Mouse (Mus musculus): ENCODE data around the gene Eif4e. TPM values are rescaled to one million over a fixed set of nuclear protein-coding genes. Genes with fewer than 3 reads are reported as not detected.
"Not testable (repeated sequence)": the region's sequence is repeated elsewhere in the genome, so short reads cannot be mapped to it uniquely, and the experiment has no call there.

The Eif4e gene
- polyA plus RNA-seq, 1 experiment: 136 TPM

DNA sequence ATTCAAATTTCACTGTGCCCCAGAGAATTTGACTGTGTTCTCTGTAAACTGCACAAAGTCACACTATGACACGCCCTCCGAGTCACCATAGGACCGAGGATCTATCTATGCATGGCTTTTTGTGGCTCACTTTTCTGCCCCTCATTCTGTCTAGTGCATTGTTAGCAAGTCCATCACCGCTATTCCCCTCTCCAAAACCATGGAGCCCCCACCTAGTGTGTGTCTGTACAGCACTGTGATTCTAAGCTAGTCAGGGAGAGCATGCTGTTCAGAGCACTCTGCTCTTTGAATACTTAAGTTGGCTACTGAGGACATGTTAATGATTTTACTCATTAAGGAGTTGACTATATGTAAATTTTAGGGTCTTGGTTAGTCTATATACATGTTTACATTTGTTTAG is 18.1 kb downstream of the Eif4e start:
- Histone ChIP-seq H3K79me2 (ENCODE audit: control insufficient read depth, insufficient read depth) (peaks cover 98% of the 10 kb centered on the region), H3K27me3 (ENCODE audit: control insufficient read depth, insufficient read depth, insufficient read length) (no peaks in the 10 kb centered on the region), H3ac (ENCODE audit: control insufficient read depth, insufficient read length) (no peak overlapping the region), H3K36me3 (ENCODE audit: control insufficient read depth, insufficient read depth) (peaks cover under 1% of the 10 kb centered on the region), H3K4me3 (no peak overlapping the region), H3K4me2 (ENCODE audit: low read depth) (peak overlapping the region; percentile 54)
- TF ChIP-seq E2F4 (IDR thresholded peaks at IDR 0.05; ENCODE audit: insufficient read depth) (no peak), MAX (IDR thresholded peaks at IDR 0.05; ENCODE audit: low read depth) (no peak), POLR2A (IDR thresholded peaks at IDR 0.05; ENCODE audit: insufficient read length, low read depth) (no peak), USF1 (IDR thresholded peaks at IDR 0.05; ENCODE audit: low read depth) (no peak), CEBPB (IDR thresholded peaks at IDR 0.05; ENCODE audit: insufficient read depth, poor library complexity, severe bottlenecking) (no peak), REST (IDR thresholded peaks at IDR 0.05; ENCODE audit: insufficient read depth, insufficient read length) (no peak), MYOG (IDR thresholded peaks at IDR 0.05; ENCODE audit: control insufficient read depth in 1 of 3, insufficient read depth in 1 of 3, insufficient read length in 2 of 3, low read depth in 2 of 3) (no peak), TCF12 (IDR thresholded peaks at IDR 0.05; ENCODE audit: insufficient read depth, poor library complexity, severe bottlenecking) (no peak), SRF (IDR thresholded peaks at IDR 0.05; ENCODE audit: control insufficient read depth, insufficient read length, low read depth) (no peak), POLR2AphosphoS2 (IDR thresholded peaks at IDR 0.05; ENCODE audit: insufficient read length, low read depth) (no peak), MYOD1 (IDR thresholded peaks at IDR 0.05; ENCODE audit: control insufficient read depth in 1 of 3, insufficient read length in 2 of 3, low read depth in 2 of 3) (no peak), TCF3 (IDR thresholded peaks at IDR 0.05; ENCODE audit: insufficient read length, low read depth) (no peak)

DNA sequence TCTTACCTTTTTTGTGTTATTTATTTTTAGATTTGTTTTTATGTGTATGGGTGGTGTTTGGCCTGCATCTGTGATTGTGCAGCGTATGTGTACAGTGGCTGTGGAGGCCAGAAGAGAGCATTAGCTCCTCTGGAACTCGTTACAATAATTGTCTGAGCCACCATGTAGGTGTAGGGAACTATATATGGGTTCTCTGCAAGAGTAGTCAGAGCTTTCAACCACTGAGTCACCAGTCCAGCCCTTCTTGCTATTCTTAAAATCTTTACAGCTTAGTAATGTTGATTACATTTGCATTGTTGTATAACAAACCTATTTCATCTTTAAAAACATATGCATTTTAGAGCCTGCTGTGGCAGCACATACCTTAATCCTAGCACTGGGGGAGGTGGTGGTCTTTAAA is 20.7 kb downstream of the Eif4e start:
- no peaks in the 10 kb centered on the region for H3K27me3 ChIP-seq (ENCODE audit: control insufficient read depth, insufficient read depth, insufficient read length)
- no peak overlapping the region for H3K4me2 ChIP-seq (ENCODE audit: low read depth)
- H3K79me2 ChIP-seq (ENCODE audit: control insufficient read depth, insufficient read depth): peaks cover 98% of the 10 kb centered on the region
- TF ChIP-seq CEBPB (IDR thresholded peaks at IDR 0.05; ENCODE audit: insufficient read depth, poor library complexity, severe bottlenecking): no peak
- TF ChIP-seq TCF3 (IDR thresholded peaks at IDR 0.05; ENCODE audit: insufficient read length, low read depth): no peak
- TF ChIP-seq SRF (IDR thresholded peaks at IDR 0.05; ENCODE audit: control insufficient read depth, insufficient read length, low read depth): no peak
- TF ChIP-seq TCF12 (IDR thresholded peaks at IDR 0.05; ENCODE audit: insufficient read depth, poor library complexity, severe bottlenecking): no peak
- no peak overlapping the region for H3K4me3 ChIP-seq
- peaks cover 26% of the 10 kb centered on the region for H3K36me3 ChIP-seq (ENCODE audit: control insufficient read depth, insufficient read depth)
- H3ac ChIP-seq (ENCODE audit: control insufficient read depth, insufficient read length): no peak overlapping the region

DNA sequence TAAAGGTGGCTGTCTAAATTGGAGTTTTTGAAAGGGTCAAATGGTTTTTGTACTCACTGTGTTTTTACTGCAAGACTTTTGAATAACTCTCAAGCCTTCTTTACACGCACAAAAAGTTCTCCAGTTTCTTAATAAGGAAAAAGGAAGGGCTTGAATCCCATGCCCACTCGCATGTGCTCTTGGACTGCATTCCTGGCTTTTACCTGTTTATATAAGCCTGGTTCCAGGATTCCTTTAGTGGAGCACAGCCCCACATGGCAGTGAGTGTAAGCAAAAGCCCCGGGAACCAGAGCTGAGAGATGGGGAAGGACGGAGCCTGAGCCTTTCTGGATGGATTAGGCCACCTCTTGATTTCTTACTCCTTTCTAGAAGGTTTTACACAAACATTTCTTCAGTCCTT is 23.1 kb downstream of the Eif4e start:
- Histone ChIP-seq H3K27me3 (ENCODE audit: control insufficient read depth, insufficient read depth, insufficient read length) (no peaks in the 10 kb centered on the region), H3K4me3 (no peak overlapping the region), H3K36me3 (ENCODE audit: control insufficient read depth, insufficient read depth) (peaks cover 50% of the 10 kb centered on the region), H3K79me2 (ENCODE audit: control insufficient read depth, insufficient read depth) (peaks cover 80% of the 10 kb centered on the region), H3K4me2 (ENCODE audit: low read depth) (no peak overlapping the region), H3ac (ENCODE audit: control insufficient read depth, insufficient read length) (no peak overlapping the region)
- TF ChIP-seq MYOG (IDR thresholded peaks at IDR 0.05; ENCODE audit: control insufficient read depth in 1 of 3, insufficient read depth in 1 of 3, insufficient read length in 2 of 3, low read depth in 2 of 3): no peak
- TF ChIP-seq CEBPB (IDR thresholded peaks at IDR 0.05; ENCODE audit: insufficient read depth, poor library complexity, severe bottlenecking): no peak
- TF ChIP-seq POLR2AphosphoS2 (IDR thresholded peaks at IDR 0.05; ENCODE audit: insufficient read length, low read depth): no peak
- TF ChIP-seq USF1 (IDR thresholded peaks at IDR 0.05; ENCODE audit: low read depth): no peak
- no peak for TF ChIP-seq E2F4 (IDR thresholded peaks at IDR 0.05; ENCODE audit: insufficient read depth)
- TF ChIP-seq MYOD1 (IDR thresholded peaks at IDR 0.05; ENCODE audit: control insufficient read depth in 1 of 3, insufficient read length in 2 of 3, low read depth in 2 of 3): no peak
- no peak for TF ChIP-seq POLR2A (IDR thresholded peaks at IDR 0.05; ENCODE audit: insufficient read length, low read depth)
- TF ChIP-seq TCF12 (IDR thresholded peaks at IDR 0.05; ENCODE audit: insufficient read depth, poor library complexity, severe bottlenecking): no peak
- no peak for TF ChIP-seq REST (IDR thresholded peaks at IDR 0.05; ENCODE audit: insufficient read depth, insufficient read length)
- TF ChIP-seq MAX (IDR thresholded peaks at IDR 0.05; ENCODE audit: low read depth): no peak
- no peak for TF ChIP-seq TCF3 (IDR thresholded peaks at IDR 0.05; ENCODE audit: insufficient read length, low read depth)
- no peak for TF ChIP-seq SRF (IDR thresholded peaks at IDR 0.05; ENCODE audit: control insufficient read depth, insufficient read length, low read depth)

DNA sequence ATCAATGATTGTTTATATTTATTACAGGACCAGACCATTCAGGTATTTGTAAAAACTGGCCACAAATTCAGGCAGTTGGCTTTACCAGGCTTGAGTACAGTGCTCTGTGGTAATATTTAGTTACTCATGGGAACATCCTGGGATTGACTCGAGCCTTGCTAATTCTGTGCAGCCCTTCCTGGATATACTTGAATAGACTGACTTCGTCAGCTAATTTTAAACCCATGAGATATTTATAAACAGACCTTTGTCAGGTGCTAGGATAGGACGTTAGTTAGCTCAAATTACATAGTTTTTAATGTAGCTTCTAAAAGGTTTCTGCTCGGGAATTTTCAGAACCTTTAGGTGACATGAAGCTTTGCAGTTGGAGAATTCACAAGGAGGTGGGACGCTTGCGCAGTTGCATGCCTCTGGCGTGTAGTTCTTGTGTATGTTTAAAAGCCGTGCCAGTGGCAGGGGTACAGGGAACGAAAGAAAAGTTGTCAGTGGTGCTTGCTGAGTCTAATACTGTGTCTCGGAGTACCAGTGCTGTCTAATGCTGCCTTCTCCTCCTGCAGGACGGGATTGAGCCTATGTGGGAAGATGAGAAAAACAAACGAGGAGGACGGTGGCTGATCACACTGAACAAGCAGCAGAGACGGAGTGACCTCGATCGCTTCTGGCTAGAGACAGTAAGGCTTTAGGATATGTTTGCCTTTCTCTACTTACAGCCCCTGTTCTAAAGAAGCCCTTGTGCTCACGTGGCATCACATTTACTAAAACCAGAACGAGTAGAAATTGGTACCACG is 24.6 kb downstream of the Eif4e start:
- no peak overlapping the region for H3K4me2 ChIP-seq (ENCODE audit: low read depth)
- no peaks in the 10 kb centered on the region for H3K27me3 ChIP-seq (ENCODE audit: control insufficient read depth, insufficient read depth, insufficient read length)
- H3K79me2 ChIP-seq (ENCODE audit: control insufficient read depth, insufficient read depth): peaks cover 65% of the 10 kb centered on the region
- peaks cover 61% of the 10 kb centered on the region for H3K36me3 ChIP-seq (ENCODE audit: control insufficient read depth, insufficient read depth)
- TF ChIP-seq SRF (IDR thresholded peaks at IDR 0.05; ENCODE audit: control insufficient read depth, insufficient read length, low read depth) (no peak), MYOG (IDR thresholded peaks at IDR 0.05; ENCODE audit: control insufficient read depth in 1 of 3, insufficient read depth in 1 of 3, insufficient read length in 2 of 3, low read depth in 2 of 3) (no peak)
- H3ac ChIP-seq (ENCODE audit: control insufficient read depth, insufficient read length): no peak overlapping the region
- no peak overlapping the region for H3K4me3 ChIP-seq

DNA sequence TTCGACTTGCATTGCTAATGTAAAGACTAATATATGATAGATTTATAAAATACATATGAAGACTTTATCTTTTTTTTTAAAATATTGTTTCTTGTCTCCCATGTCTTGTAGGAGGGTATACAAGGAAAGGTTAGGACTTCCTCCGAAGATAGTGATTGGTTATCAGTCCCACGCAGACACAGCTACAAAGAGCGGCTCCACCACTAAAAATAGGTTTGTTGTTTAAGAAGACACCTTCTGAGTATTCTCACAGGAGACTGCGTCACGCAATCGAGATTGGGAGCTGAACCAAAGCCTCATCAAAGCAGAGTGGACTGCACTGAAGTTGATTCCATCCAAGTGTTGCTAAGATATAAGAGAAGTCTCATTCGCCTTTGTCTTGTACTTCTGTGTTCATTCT is 29.3 kb downstream of the Eif4e start:
- H3K4me3 ChIP-seq; H3K27me3 ChIP-seq (ENCODE audit: control insufficient read depth, insufficient read depth, insufficient read length); H3ac ChIP-seq (ENCODE audit: control insufficient read depth, insufficient read length); H3K4me2 ChIP-seq (ENCODE audit: low read depth): not testable (repeated sequence)
- H3K36me3 ChIP-seq (ENCODE audit: control insufficient read depth, insufficient read depth): peaks cover 72% of the 10 kb centered on the region
- peaks cover 18% of the 10 kb centered on the region for H3K79me2 ChIP-seq (ENCODE audit: control insufficient read depth, insufficient read depth)
